Mouse (Mus musculus): ENCODE data around the gene Eva1a. TPM values are rescaled to one million over a fixed set of nuclear protein-coding genes. Genes with fewer than 3 reads are reported as not detected.

Eva1a gene
- polyA plus RNA-seq, 1 experiment, result 3.9 TPM

DNA sequence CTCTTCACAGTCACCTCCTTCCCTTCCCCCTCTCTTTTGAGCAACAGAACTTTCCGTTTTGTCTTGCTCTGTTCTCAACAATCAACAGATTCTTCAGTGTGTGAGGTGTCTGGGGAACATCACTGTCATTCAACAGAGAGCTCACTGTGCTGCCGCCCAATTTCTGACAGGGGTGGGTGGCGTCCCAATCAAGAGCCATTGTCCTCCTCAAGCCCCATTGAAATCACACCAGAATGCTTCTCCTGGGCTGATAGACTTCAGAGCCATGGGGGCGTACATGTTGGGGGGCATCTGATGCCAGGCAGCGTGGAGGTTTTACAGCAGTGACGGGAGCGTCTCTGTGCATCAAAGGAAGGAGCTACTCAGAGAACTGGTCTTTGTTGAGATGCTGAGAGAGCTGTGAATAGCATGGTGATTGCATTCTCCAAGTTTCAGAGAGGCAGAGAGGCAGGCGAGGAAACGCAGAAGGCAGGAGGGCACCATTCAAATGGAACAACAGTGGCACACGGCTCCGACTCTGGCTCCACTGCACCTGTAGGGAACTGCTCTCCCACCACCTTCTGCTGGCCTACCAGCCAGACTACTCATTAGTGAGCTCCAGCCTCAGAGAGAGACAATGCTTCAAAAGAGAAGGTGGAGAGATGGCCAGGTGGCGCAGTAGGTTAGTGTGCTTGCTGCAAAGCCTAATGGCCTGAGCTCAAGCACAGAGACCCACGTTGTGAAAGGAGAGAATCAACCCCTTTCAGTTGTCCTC is 95.3 kb downstream of the Eva1a start:
- Histone ChIP-seq H3K4me1 (ENCODE audit: control insufficient read depth, insufficient read depth, insufficient read length, low read length) (no peaks in the 10 kb centered on the region), H3K36me3 (ENCODE audit: control insufficient read depth, insufficient read depth, low read length) (no peaks in the 10 kb centered on the region), H3K27ac (ENCODE audit: insufficient read depth, low read depth, low read length) (no peak overlapping the region), H3K4me3 (ENCODE audit: low read depth, low read length) (no peak overlapping the region), H3K27me3 (ENCODE audit: control insufficient read depth, insufficient read depth, low read length) (no peaks in the 10 kb centered on the region)
- TF ChIP-seq CTCF (IDR thresholded peaks at IDR 0.05; ENCODE audit: extremely low read depth, insufficient read length, insufficient replicate concordance, low read depth, low read length) (no peak), POLR2A (IDR thresholded peaks at IDR 0.05; ENCODE audit: low read depth, low read length) (no peak)
- 83% methylated on average over 13 of the region's 13 CpGs for WGBS

Other genes with a start within 250 kb of the Eva1a start
- gene Gcfc2, start 117.4 kb upstream of the Eva1a start, polyA plus RNA-seq (2012; rRNA removed), result 0.72 and 1.0 TPM in 2 replicates
- gene Mrpl19, start 75.1 kb upstream of the Eva1a start, polyA plus RNA-seq (2012; rRNA removed), result 1.3 and 1.5 TPM in 2 replicates